Mouse (Mus musculus) myocyte (in vitro differentiated cells): ENCODE measurements at regions not wholly inside any gene's neighbourhood (a gene's known extent, or its start where the extent isn't known, plus 50 kb on each side); places are given as distances from the start of the nearest gene placed in this dataset.

Experiments
- CEBPB ChIP-seq: IDR thresholded peaks from 2 replicates; pipeline ENCODE4 v1.6.1; 2011; ENCODE audit warnings: mild to moderate bottlenecking, moderate library complexity; ENCODE audit not compliant: poor library complexity, insufficient read depth, severe bottlenecking
- E2F4 ChIP-seq: IDR thresholded peaks from one replicate; pipeline ENCODE4 v1.6.1; 2011; ENCODE audit warnings: mild to moderate bottlenecking, control low read depth, moderate library complexity; ENCODE audit not compliant: insufficient read depth
- MAX ChIP-seq: IDR thresholded peaks from one replicate; pipeline ENCODE4 v1.6.1; 2011; ENCODE audit warnings: low read depth, mild to moderate bottlenecking, control low read depth
- MYOD1 ChIP-seq, 3 experiments: IDR thresholded peaks; one replicate each; pipeline ENCODE4 v1.6.1; 2011; ENCODE audit warnings: control low read depth in 2 of 3, low read depth in 2 of 3, mild to moderate bottlenecking in 2 of 3, moderate library complexity in 1 of 3; ENCODE audit not compliant: insufficient read length in 2 of 3, control insufficient read depth in 1 of 3
- MYOG ChIP-seq, 3 experiments: IDR thresholded peaks; one replicate each; pipeline ENCODE4 v1.6.1; 2011; ENCODE audit warnings: control low read depth in 2 of 3, low read depth in 2 of 3, mild to moderate bottlenecking in 2 of 3; ENCODE audit not compliant: insufficient read length in 2 of 3, control insufficient read depth in 1 of 3, insufficient read depth in 1 of 3
- POLR2A ChIP-seq: IDR thresholded peaks from one replicate; pipeline ENCODE4 v1.6.1; 2011; ENCODE audit warnings: low read depth, mild to moderate bottlenecking, control low read depth, moderate library complexity; ENCODE audit not compliant: insufficient read length
- POLR2AphosphoS2 ChIP-seq: IDR thresholded peaks from one replicate; pipeline ENCODE4 v1.6.1; 2011; ENCODE audit warnings: low read depth, control low read depth; ENCODE audit not compliant: insufficient read length
- TCF12 ChIP-seq: IDR thresholded peaks from one replicate; pipeline ENCODE4 v1.6.1; 2011; ENCODE audit warnings: mild to moderate bottlenecking, control low read depth; ENCODE audit not compliant: poor library complexity, insufficient read depth, severe bottlenecking
- USF1 ChIP-seq: IDR thresholded peaks from one replicate; pipeline ENCODE4 v1.6.1; 2011; ENCODE audit warnings: low read depth, mild to moderate bottlenecking, control low read depth, moderate library complexity

DNA sequence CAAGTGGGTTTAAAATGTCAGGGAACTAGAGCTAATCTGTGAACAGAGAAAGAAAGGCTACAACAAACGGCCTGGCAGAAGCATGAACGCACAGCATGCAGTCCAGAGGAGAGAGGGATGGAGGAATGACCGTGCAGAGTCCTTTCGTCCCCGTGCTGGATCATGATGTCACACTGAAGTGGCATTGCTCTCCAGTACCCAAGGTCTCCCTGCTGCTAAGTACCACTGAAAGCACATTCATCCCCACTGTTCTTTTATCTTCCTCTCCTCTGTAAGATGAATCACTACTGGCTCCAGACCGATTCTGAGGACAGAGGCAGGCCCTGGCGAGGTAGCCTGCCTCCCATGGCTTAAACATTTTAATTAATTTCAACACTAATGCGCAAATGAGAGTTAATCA lies 89.7 kb downstream of the Gm12689 start:
- TF ChIP-seq POLR2A (no peak), MYOG (IDR thresholded peaks at IDR 0.05; ENCODE audit: control insufficient read depth in 1 of 3, insufficient read depth in 1 of 3, insufficient read length in 2 of 3, low read depth in 2 of 3) (no peak), MAX (no peak), POLR2AphosphoS2 (no peak), TCF12 (no peak), E2F4 (no peak), MYOD1 (IDR thresholded peaks at IDR 0.05; ENCODE audit: control insufficient read depth in 1 of 3, insufficient read length in 2 of 3, low read depth in 2 of 3) (no peak), CEBPB (no peak), USF1 (no peak)
